Mouse (Mus musculus): ENCODE results near the gene Sdccag8.
A peak's percentile ranks its signal among the peaks of the same experiment; 100 is the strongest.

- TF ChIP-seq POLR2A (IDR thresholded peaks at IDR 0.05; ENCODE audit: borderline replicate concordance, extremely low read depth, low read depth, low read length) (peak; percentile 61; the same call in 1 of the 2 replicates), CTCF (IDR thresholded peaks at IDR 0.05; ENCODE audit: insufficient read depth, low read length) (no peak)
Observed at GRCm38 (mm10) chr1:176814036-176814420, 432 bp upstream of the Sdccag8 start, which contains the start of gene Cep170.
